Mouse (Mus musculus) lung, adult 18-20 months (tissue): ENCODE measurements at regions not wholly inside any gene's neighbourhood (a gene's known extent, or its start where the extent isn't known, plus 50 kb on each side); places are given as distances from the start of the nearest gene placed in this dataset.
A peak's percentile ranks its signal among the peaks of the same experiment; 100 is the strongest.

ENCODE experiments used
- DNase-seq, 2 experiments: peaks; one replicate each; pipeline ENCODE4 v3.0.0; 2022; ENCODE audit warnings: mixed read lengths in 2 of 2

GRCm38 (mm10) chr14:67136141-67136498 is 1127.1 kb upstream of the Gulo start:
- DNase-seq = no peak

- DNase-seq = peak; percentile 50 to 55
These were observed 1126.5 kb upstream of the Gulo start for GRCm38 (mm10) chr14:67135221-67136140.

- DNase-seq = no peak
These were observed 1124.2 kb upstream of the Gulo start for GRCm38 (mm10) chr14:67133221-67133620.

GRCm38 (mm10) chr14:67127118-67127517 is 1118.1 kb upstream of the Gulo start:
- DNase-seq = no peak

- no peak for DNase-seq
These were observed 1117.2 kb upstream of the Gulo start for GRCm38 (mm10) chr14:67126254-67126653.

GRCm38 (mm10) chr14:67123300-67123699 is 1114.3 kb upstream of the Gulo start:
- DNase-seq = no peak
